Comparison of ENCODE assay signal across 9 mouse cellular contexts in the genomic region with DNA sequence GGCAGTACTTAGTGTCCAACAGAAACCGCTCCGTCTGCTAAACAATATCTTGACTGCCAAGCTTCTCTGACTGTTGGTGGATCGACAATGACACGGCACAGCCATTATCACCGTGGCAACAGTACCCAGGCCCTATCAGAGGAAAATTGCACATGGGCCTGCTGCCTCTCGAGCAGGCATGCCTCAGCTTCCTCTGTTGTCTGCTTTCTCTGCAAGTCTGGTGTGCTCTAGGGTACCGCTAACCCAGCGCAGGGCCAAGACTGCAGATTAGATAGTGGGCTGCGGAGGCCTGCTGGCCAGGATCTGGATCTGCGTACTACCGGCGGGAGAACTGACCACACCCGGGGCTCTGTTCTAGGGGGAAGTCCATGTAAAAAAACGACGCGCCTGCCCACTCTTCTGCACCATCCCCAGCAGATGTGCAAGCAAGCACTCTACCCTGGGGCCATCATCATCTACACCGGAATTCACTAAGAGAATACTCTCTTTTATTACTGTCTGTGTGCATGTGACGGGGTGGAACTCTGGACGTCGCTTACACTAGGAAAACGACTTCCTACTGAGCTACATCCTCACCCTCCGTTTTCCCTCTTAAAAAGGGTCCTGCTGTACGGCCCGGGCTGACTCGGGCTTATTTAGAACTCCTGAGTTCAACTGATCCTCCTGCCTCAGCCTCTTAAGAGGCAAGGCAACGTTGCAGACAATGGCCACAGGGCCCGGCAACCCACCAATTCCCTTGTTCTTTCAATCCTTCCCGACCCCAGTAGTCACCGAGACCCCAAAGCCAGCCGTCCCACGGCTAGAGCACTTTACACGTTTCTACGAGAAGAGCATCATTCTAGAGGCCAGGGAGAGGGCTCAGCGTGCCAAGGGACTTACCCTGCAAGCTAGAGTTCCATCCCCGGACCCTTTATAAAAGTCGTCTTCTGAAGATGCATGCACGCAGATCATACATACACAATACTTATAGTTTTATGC. TPM values are rescaled to one million over a fixed set of nuclear protein-coding genes. Genes with fewer than 3 reads are reported as not detected.
DNase-seq lines count a peak whose midpoint lies in the region; ATAC-seq and TF ChIP-seq lines count a peak whose summit lies in the region.
"Had no signal": no experiment of that assay in that cellular context is flagged by ENCODE, and none has a peak within 500 bp of the region (broad histone marks: within the 10 kb centered on the region; RNA-seq: fewer than 3 reads in every experiment).

No protein-coding gene starts in this region.

- H3K4me3 ChIP-seq in cerebellum, adult 2 months (replicated peaks; ENCODE audit: insufficient read depth, low read depth, low read length) = peak overlapping the region; percentile 85
- H3K4me3 ChIP-seq in hindbrain, embryonic 15.5 days = peak overlapping the region; percentile 84
- H3K4me3 ChIP-seq in midbrain, embryonic 12.5 days = peak overlapping the region; percentile 86

- ATAC-seq in hindbrain, embryonic 15.5 days (ENCODE audit: low FRiP score, low read depth) = no peak
- no peak for ATAC-seq in midbrain, embryonic 12.5 days (ENCODE audit: low FRiP score, low read depth)

- H3K27ac ChIP-seq in cerebellum, adult 2 months (ENCODE audit: insufficient read depth, low read length) = 0 out of 2 replicates have a peak overlapping the region, but pooled peaks have one; percentile 36
- H3K27ac ChIP-seq in hindbrain, embryonic 15.5 days (replicated peaks) = peak overlapping the region; percentile 81
- H3K27ac ChIP-seq in midbrain, embryonic 12.5 days (replicated peaks) = peak overlapping the region; percentile 70

- 3% methylated on average over 37 of the region's 37 CpGs for WGBS in cerebellum, adult 2 months
- 3% methylated on average over 37 of the region's 37 CpGs for WGBS in hindbrain, embryonic 15.5 days
- 6% methylated on average over 37 of the region's 37 CpGs for WGBS in midbrain, embryonic 12.5 days

- no peaks in the 10 kb centered on the region for H3K27me3 ChIP-seq in cerebellum, adult 2 months (ENCODE audit: control insufficient read depth, insufficient read depth, low read length)
- no peaks in the 10 kb centered on the region for H3K27me3 ChIP-seq in hindbrain, embryonic 15.5 days
- no peaks in the 10 kb centered on the region for H3K27me3 ChIP-seq in midbrain, embryonic 12.5 days
- H3K27me3 ChIP-seq: Patski had no signal

- no peaks in the 10 kb centered on the region for H3K9me3 ChIP-seq in hindbrain, embryonic 15.5 days
- no peaks in the 10 kb centered on the region for H3K9me3 ChIP-seq in midbrain, embryonic 12.5 days

- intact Hi-C loops in left cerebral cortex, postnatal 4 days (cut with DNase I) = no loop called here

- DNase-seq in cerebellum, adult 2 months = peak in 1 of 2 experiments; percentile 36
- no peak for DNase-seq in cerebellum, adult 9-11 months
- DNase-seq in thymus, postnatal 14 days = peak; percentile 31
- DNase-seq in thymus, postnatal 0 days (ENCODE audit: low spot score) = no peak
- no peak for DNase-seq in left cerebral cortex, postnatal 4 days
- DNase-seq in ovary, postnatal 10 days (ENCODE audit: low spot score) = no peak

- H3K4me2 ChIP-seq in hindbrain, embryonic 15.5 days = peak overlapping the region; percentile 88
- H3K4me2 ChIP-seq in midbrain, embryonic 12.5 days (replicated peaks) = peak overlapping the region; percentile 95

- no peak for TF ChIP-seq CTCF in cerebellum, adult 2 months (IDR thresholded peaks at IDR 0.05; ENCODE audit: borderline replicate concordance, insufficient read depth, low read depth, low read length)

- H3K9ac ChIP-seq in hindbrain, embryonic 15.5 days = peak overlapping the region; percentile 84
- H3K9ac ChIP-seq in midbrain, embryonic 12.5 days (replicated peaks) = peak overlapping the region; percentile 84

- peaks cover 13% of the 10 kb centered on the region; the same call in 1 of the 2 replicates for H3K36me3 ChIP-seq in hindbrain, embryonic 15.5 days
- peaks cover 13% of the 10 kb centered on the region for H3K36me3 ChIP-seq in midbrain, embryonic 12.5 days

- no peak for TF ChIP-seq POLR2A in cerebellum, adult 2 months (IDR thresholded peaks at IDR 0.05; ENCODE audit: borderline replicate concordance, insufficient read depth, low read length)

- peaks cover 15% of the 10 kb centered on the region for H3K4me1 ChIP-seq in cerebellum, adult 2 months (ENCODE audit: control insufficient read depth, insufficient read depth, low read length)
- peaks cover 41% of the 10 kb centered on the region for H3K4me1 ChIP-seq in hindbrain, embryonic 15.5 days (replicated peaks)
- H3K4me1 ChIP-seq in midbrain, embryonic 12.5 days = peaks cover 36% of the 10 kb centered on the region

RNA-seq across cellular contexts. Expression of a gene that starts 1.1 kb away (rescaled TPM):
- 85.9 and 101 TPM in 2 replicates for polyA plus RNA-seq in cerebellum, adult 2 months (2012; rRNA removed)
- 153 and 160 TPM in 2 replicates for polyA plus RNA-seq in thymus, postnatal 0 days (2015; fragmentation: Nextera tagmentation; extraction: Ambion mirVana)
- polyA plus RNA-seq in hindbrain, embryonic 15.5 days (2015; fragmentation: Nextera tagmentation; extraction: Ambion mirVana) = 164 and 169 TPM in 2 replicates
- polyA plus RNA-seq in midbrain, embryonic 12.5 days (2016; fragmentation: Nextera tagmentation; extraction: Ambion mirVana) = 161 and 165 TPM in 2 replicates
- total RNA-seq in left cerebral cortex, postnatal 4 days (2021) = 10 to 100 TPM; 50.6 to 56.2 TPM

RNA-seq across cellular contexts. Expression of a gene that starts 21.8 kb away (rescaled TPM):
- polyA plus RNA-seq in cerebellum, adult 2 months (2012; rRNA removed) = 1.1 and 1.2 TPM in 2 replicates
- 6.2 and 7.8 TPM in 2 replicates for polyA plus RNA-seq in thymus, postnatal 0 days (2015; fragmentation: Nextera tagmentation; extraction: Ambion mirVana)
- 0.36 and 0.43 TPM in 2 replicates for polyA plus RNA-seq in hindbrain, embryonic 15.5 days (2015; fragmentation: Nextera tagmentation; extraction: Ambion mirVana)
- polyA plus RNA-seq in midbrain, embryonic 12.5 days (2016; fragmentation: Nextera tagmentation; extraction: Ambion mirVana) = 0.14 and 0.18 TPM in 2 replicates
- total RNA-seq in left cerebral cortex, postnatal 4 days (2021) = 1 to 10 TPM in 1 of 2 experiments, under 1 TPM in 1; 0.82 to 1.4 TPM
